ENCODE assay signal across 1 mouse cellular context in genomic region chr8:122430058-122430636, GRCm38 (mm10).
TF ChIP-seq lines count a peak whose summit lies in the region.

No protein-coding gene starts in this region.

TF ChIP-seq in CH12.LX, 34 proteins besides CTCF, POLR2A, EP300 and RAD21 (continued from another document):
- TF ChIP-seq ELF1 (IDR thresholded peaks at IDR 0.05; ENCODE audit: low read depth, low read length) (peak; percentile 62), ETS1 (conservative IDR thresholded peaks at IDR 0.05; ENCODE audit: low read depth, low read length) (peak; percentile 79), ZNF384 (IDR thresholded peaks at IDR 0.05; ENCODE audit: low read depth, low read length) (no peak), ZKSCAN1 (IDR thresholded peaks at IDR 0.05; ENCODE audit: borderline replicate concordance, low read depth, low read length) (no peak), BHLHE40 (IDR thresholded peaks at IDR 0.05; ENCODE audit: low read depth, low read length) (peak; percentile 76), NELFE (IDR thresholded peaks at IDR 0.05; ENCODE audit: low read depth, low read length) (no peak; the same call in 1 of the 2 replicates)
